Comparison of ENCODE assay signal across 43 mouse cellular contexts in the genomic region with DNA sequence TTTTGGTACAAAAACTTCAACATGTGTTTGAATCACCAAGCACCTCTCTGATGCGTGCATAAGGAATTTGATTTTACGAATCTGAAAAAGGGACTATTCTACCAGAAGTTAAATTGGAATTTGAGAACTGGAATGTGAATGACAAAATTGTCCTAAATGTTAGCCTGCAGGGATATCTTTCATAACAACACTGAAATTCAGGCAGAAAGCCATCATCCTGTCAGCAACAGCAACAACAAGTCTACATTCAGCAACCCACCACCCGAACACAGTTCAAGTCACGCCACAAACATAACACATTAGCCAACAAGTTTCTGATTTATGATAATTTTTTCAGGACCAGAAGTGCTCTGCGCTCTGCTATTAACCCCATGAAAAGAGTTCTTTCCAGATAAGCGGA. TPM values are rescaled to one million over a fixed set of nuclear protein-coding genes. Genes with fewer than 3 reads are reported as not detected.
DNase-seq lines count a peak whose midpoint lies in the region; ATAC-seq and TF ChIP-seq lines count a peak whose summit lies in the region.
"Had no signal": no experiment of that assay in that cellular context is flagged by ENCODE, and none has a peak within 500 bp of the region (broad histone marks: within the 10 kb centered on the region; RNA-seq: fewer than 3 reads in every experiment).

No protein-coding gene starts in this region.

- H3K4me3 ChIP-seq in lung, embryonic 14.5 days (ENCODE audit: low read depth, low read length) = no peak overlapping the region
- H3K4me3 ChIP-seq in lung, adult 2 months (replicated peaks; ENCODE audit: extremely low read depth, low read depth, low read length) = no peak overlapping the region
- no peak overlapping the region for H3K4me3 ChIP-seq in lung, embryonic 15.5 days
- H3K4me3 ChIP-seq: embryonic facial prominence, embryonic 13.5 days; gastrocnemius, adult 2 months; heart, adult 2 months; heart, embryonic 13.5 days; hindbrain, embryonic 10.5 days; hindbrain, embryonic 15.5 days; kidney, embryonic 15.5 days; left cerebral cortex, adult 2 months; limb, embryonic 13.5 days; midbrain, embryonic 12.5 days; myocyte; neural tube, embryonic 12.5 days had no signal

- no peak overlapping the region for H3K4me2 ChIP-seq in lung, embryonic 14.5 days
- H3K4me2 ChIP-seq in lung, embryonic 15.5 days = no peak overlapping the region
- H3K4me2 ChIP-seq: embryonic facial prominence, embryonic 13.5 days; heart, embryonic 13.5 days; hindbrain, embryonic 15.5 days; kidney, embryonic 15.5 days; limb, embryonic 13.5 days; liver, embryonic 11.5 days; midbrain, embryonic 12.5 days; neural tube, embryonic 12.5 days had no signal

- TF ChIP-seq CTCF in lung, embryonic 14.5 days (IDR thresholded peaks at IDR 0.05; ENCODE audit: low read depth) = no peak
- TF ChIP-seq CTCF in lung, adult 2 months (IDR thresholded peaks at IDR 0.05; ENCODE audit: insufficient read depth, low read length) = no peak

- H3K9ac ChIP-seq in lung, embryonic 14.5 days = no peak overlapping the region
- H3K9ac ChIP-seq in lung, embryonic 15.5 days = no peak overlapping the region
- H3K9ac ChIP-seq: embryonic facial prominence, embryonic 13.5 days; heart, embryonic 13.5 days; hindbrain, embryonic 15.5 days; kidney, embryonic 15.5 days; limb, embryonic 13.5 days; midbrain, embryonic 12.5 days; neural tube, embryonic 12.5 days had no signal

- peaks cover 3% of the 10 kb centered on the region; the same call in 1 of the 2 replicates for H3K9me3 ChIP-seq in lung, embryonic 14.5 days (ENCODE audit: low read depth, low read length)
- no peaks in the 10 kb centered on the region for H3K9me3 ChIP-seq in lung, embryonic 15.5 days
- H3K9me3 ChIP-seq: hindbrain, embryonic 10.5 days; hindbrain, embryonic 15.5 days; limb, embryonic 13.5 days; midbrain, embryonic 12.5 days; neural tube, embryonic 12.5 days had no signal

- H3K36me3 ChIP-seq in lung, embryonic 14.5 days (ENCODE audit: insufficient read depth) = no peaks in the 10 kb centered on the region
- H3K36me3 ChIP-seq in lung, embryonic 15.5 days = no peaks in the 10 kb centered on the region
- H3K36me3 ChIP-seq: heart, embryonic 13.5 days; hindbrain, embryonic 10.5 days; hindbrain, embryonic 15.5 days; midbrain, embryonic 12.5 days; neural tube, embryonic 12.5 days had no signal

- DNase-seq in lung, embryonic 14.5 days = peak; percentile 49
- DNase-seq in lung, adult 2 months = no peak
- peak; percentile 33 for DNase-seq in lung, postnatal 25 days (ENCODE audit: low spot score)
- DNase-seq in cerebellum, postnatal 14 days = no peak
- no peak for DNase-seq in kidney, adult 18-20 months
- no peak for DNase-seq in left cerebral cortex, postnatal 10 days (ENCODE audit: extremely low spot score in 1 of 2, low spot score in 2 of 2)
- DNase-seq: adrenal gland, postnatal 10 days; cerebellum, adult 11 months; cerebellum, adult 9-10 months; embryo, embryonic 11 days; gastrocnemius, adult 2 months; heart, adult 2 months; heart, postnatal 14 days; kidney, adult 11 months; kidney, postnatal 25 days; right cerebral cortex, postnatal 4 days; thymus, adult 18-20 months; thymus, postnatal 25 days had no signal

- no peak for ATAC-seq in lung, embryonic 14.5 days (ENCODE audit: insufficient read depth)
- ATAC-seq in lung, embryonic 15.5 days (ENCODE audit: borderline replicate concordance, extremely low read depth, low FRiP score, low TSS enrichment) = no peak
- ATAC-seq: CD4-positive, CD25-positive, alpha-beta regulatory T cell, adult 4 months; forebrain, embryonic 14.5 days; inflammation-experienced regulatory T-cells, adult 6 months had no signal

- 85% methylated on average over 6 of the region's 6 CpGs for WGBS in lung, embryonic 14.5 days
- 81% methylated on average over 6 of the region's 6 CpGs for whole genome bisulfite sequencing in lung, adult 2 months
- 77% methylated on average over 6 of the region's 6 CpGs for WGBS in lung, embryonic 15.5 days

- no peak overlapping the region for H3K27ac ChIP-seq in lung, embryonic 14.5 days (ENCODE audit: low read depth)
- peak overlapping the region; percentile 45; the same call in 1 of the 2 replicates for H3K27ac ChIP-seq in lung, embryonic 15.5 days
- H3K27ac ChIP-seq: embryonic facial prominence, embryonic 13.5 days; gastrocnemius, adult 2 months; heart, adult 2 months; heart, embryonic 13.5 days; hindbrain, embryonic 10.5 days; hindbrain, embryonic 15.5 days; kidney, embryonic 15.5 days; left cerebral cortex, adult 2 months; limb, embryonic 13.5 days; midbrain, embryonic 12.5 days; neural tube, embryonic 12.5 days; stomach, postnatal 0 days had no signal

- no peaks in the 10 kb centered on the region for H3K27me3 ChIP-seq in lung, embryonic 14.5 days (ENCODE audit: insufficient read depth, low read length)
- no peaks in the 10 kb centered on the region for H3K27me3 ChIP-seq in lung, embryonic 15.5 days
- H3K27me3 ChIP-seq: embryonic facial prominence, embryonic 13.5 days; heart, embryonic 13.5 days; hindbrain, embryonic 15.5 days; kidney, embryonic 15.5 days; limb, embryonic 13.5 days; midbrain, embryonic 12.5 days; neural tube, embryonic 12.5 days had no signal

- no peaks in the 10 kb centered on the region for H3K4me1 ChIP-seq in lung, embryonic 14.5 days (ENCODE audit: insufficient read depth)
- peaks cover 3% of the 10 kb centered on the region for H3K4me1 ChIP-seq in lung, adult 2 months (ENCODE audit: control insufficient read depth, insufficient read depth, low read length)
- peaks cover 3% of the 10 kb centered on the region; the same call in 1 of the 2 replicates for H3K4me1 ChIP-seq in lung, embryonic 15.5 days
- H3K4me1 ChIP-seq: embryonic facial prominence, embryonic 13.5 days; neural tube, embryonic 12.5 days had no signal

- intact Hi-C loops in left cerebral cortex, postnatal 10 days (cut with DNase I) = no loop called here

- TF ChIP-seq POLR2A in lung, adult 2 months (IDR thresholded peaks at IDR 0.05; ENCODE audit: borderline replicate concordance, extremely low read depth, low read depth, low read length) = no peak

RNA-seq across cellular contexts. Expression of gene Rab3ip, which starts 4.6 kb away (rescaled TPM):
- polyA plus RNA-seq in lung, embryonic 14.5 days (2014; fragmentation: Nextera tagmentation; extraction: Ambion mirVana) = 30.1 TPM in 2 replicates
- polyA plus RNA-seq in lung, adult 2 months (2012; rRNA removed) = 108 and 123 TPM in 2 replicates
- 31.1 and 32.3 TPM in 2 replicates for polyA plus RNA-seq in lung, embryonic 15.5 days (2015; fragmentation: Nextera tagmentation; extraction: Ambion mirVana)
- total RNA-seq in left cerebral cortex, postnatal 10 days (2021) = 10 to 100 TPM; 39.6 to 43.4 TPM

RNA-seq across cellular contexts. Expression of gene Gm10271, which starts 17.2 kb away (rescaled TPM):
- not detected in 2 replicates for polyA plus RNA-seq in lung, embryonic 14.5 days (2014; fragmentation: Nextera tagmentation; extraction: Ambion mirVana)
- polyA plus RNA-seq in lung, adult 2 months (2012; rRNA removed) = not detected in 2 replicates
- polyA plus RNA-seq in lung, embryonic 15.5 days (2015; fragmentation: Nextera tagmentation; extraction: Ambion mirVana) = not detected in 2 replicates
- not detected for total RNA-seq in left cerebral cortex, postnatal 10 days (2021)
- total RNA-seq: adrenal gland, postnatal 10 days; gastrocnemius, adult 2 months; gastrocnemius, postnatal 4 days; heart, adult 2 months; heart, postnatal 14 days; layer of hippocampus, adult 18-20 months; layer of hippocampus, postnatal 14 days; left cerebral cortex, adult 2 months; left cerebral cortex, postnatal 36 days; megakaryocyte, adult 5-6 weeks; midbrain, postnatal 0 days had no signal
- polyA plus RNA-seq: CD4-positive, CD25-positive, alpha-beta regulatory T cell, adult 4 months; embryonic facial prominence, embryonic 13.5 days; forebrain, embryonic 14.5 days; frontal cortex, adult 2 months; heart, adult 2 months; heart, embryonic 13.5 days; hindbrain, embryonic 10.5 days; hindbrain, embryonic 15.5 days; inflammation-experienced regulatory T-cells, adult 6 months; kidney, embryonic 15.5 days; limb, embryonic 13.5 days; liver, embryonic 11.5 days; liver, embryonic 16.5 days; midbrain, embryonic 12.5 days; midbrain, postnatal 0 days; myocyte; neural tube, embryonic 12.5 days; spleen, adult 2 months; stomach, postnatal 0 days had no signal

RNA-seq across cellular contexts. Expression of gene Best3, which starts 30.9 kb away (rescaled TPM):
- 0.11 and 0.39 TPM in 2 replicates for polyA plus RNA-seq in lung, embryonic 14.5 days (2014; fragmentation: Nextera tagmentation; extraction: Ambion mirVana)
- 2.2 and 3.4 TPM in 2 replicates for polyA plus RNA-seq in lung, adult 2 months (2012; rRNA removed)
- polyA plus RNA-seq in lung, embryonic 15.5 days (2015; fragmentation: Nextera tagmentation; extraction: Ambion mirVana) = 0.14 and 0.28 TPM in 2 replicates
- under 1 TPM; 0.28 TPM for total RNA-seq in left cerebral cortex, postnatal 10 days (2021)
- total RNA-seq: megakaryocyte, adult 5-6 weeks had no signal
- polyA plus RNA-seq: CD4-positive, CD25-positive, alpha-beta regulatory T cell, adult 4 months; forebrain, embryonic 14.5 days; hindbrain, embryonic 10.5 days; inflammation-experienced regulatory T-cells, adult 6 months; liver, embryonic 11.5 days had no signal

RNA-seq across cellular contexts. Expression of gene Myrfl, which starts 58.5 kb away (rescaled TPM):
- 0.09 TPM in 1 of 2 replicates, not detected in the other for polyA plus RNA-seq in lung, embryonic 14.5 days (2014; fragmentation: Nextera tagmentation; extraction: Ambion mirVana)
- not detected in 2 replicates for polyA plus RNA-seq in lung, adult 2 months (2012; rRNA removed)
- polyA plus RNA-seq in lung, embryonic 15.5 days (2015; fragmentation: Nextera tagmentation; extraction: Ambion mirVana) = 0.09 TPM in 1 of 2 replicates, not detected in the other
- total RNA-seq in left cerebral cortex, postnatal 10 days (2021) = under 1 TPM; 0.58 to 0.71 TPM
- polyA plus RNA-seq: inflammation-experienced regulatory T-cells, adult 6 months had no signal

Comparison
In these comparisons a context has a peak if more than half of its experiments do, and no peak if none do; other contexts are left out.
1. DNase-seq: peak in lung, embryonic 14.5 days (single experiment) and lung, postnatal 25 days (single experiment); none in lung, adult 2 months (single experiment), cerebellum, postnatal 14 days (0 of 2), kidney, adult 18-20 months (single experiment) and left cerebral cortex, postnatal 10 days (0 of 2).